Mouse (Mus musculus) fat pad, adult 2 months (tissue): Measurements from ENCODE around the gene Gm17359.
"Not testable (repeated sequence)": the region's sequence is repeated elsewhere in the genome, so short reads cannot be mapped to it uniquely, and the experiment has no call there.

Experiments used
- DNase-seq: peaks from one replicate; pipeline ENCODE4 v3.0.0-alpha.2; 2011; ENCODE audit warnings: low read depth, low spot score; ENCODE audit errors: extremely low read depth

Gm17359 gene

GRCm38 (mm10) chr3:79410629-79410995 is 74.2 kb downstream of the Gm17359 start:
- DNase-seq = no peak

- no peak for DNase-seq
Measured at GRCm38 (mm10) chr3:79411666-79412065, 75.2 kb downstream of the Gm17359 start.

- no peak for DNase-seq
Measured at GRCm38 (mm10) chr3:79413492-79413891, 77.0 kb downstream of the Gm17359 start.

- no peak for DNase-seq
Measured at GRCm38 (mm10) chr3:79415081-79415480, 78.6 kb downstream of the Gm17359 start.

- no peak for DNase-seq
Measured at GRCm38 (mm10) chr3:79415929-79416328, 79.5 kb downstream of the Gm17359 start.

- DNase-seq = no peak
Measured at GRCm38 (mm10) chr3:79416944-79417680, 80.7 kb downstream of the Gm17359 start.

- no peak for DNase-seq
Measured at GRCm38 (mm10) chr3:79418921-79419320, 82.5 kb downstream of the Gm17359 start.

- no peak for DNase-seq
Measured at GRCm38 (mm10) chr3:79425441-79425840, 89.0 kb downstream of the Gm17359 start.

GRCm38 (mm10) chr3:79433593-79433992 is 97.1 kb downstream of the Gm17359 start:
- DNase-seq = no peak

GRCm38 (mm10) chr3:79434436-79434835 is 98.0 kb downstream of the Gm17359 start:
- DNase-seq = no peak

GRCm38 (mm10) chr3:79434985-79435384 is 98.5 kb downstream of the Gm17359 start:
- no peak for DNase-seq

GRCm38 (mm10) chr3:79436186-79436585 is 99.7 kb downstream of the Gm17359 start:
- DNase-seq = no peak

- DNase-seq = no peak
Measured at GRCm38 (mm10) chr3:79438276-79438675, 101.8 kb downstream of the Gm17359 start.

GRCm38 (mm10) chr3:79440976-79441491 is 104.6 kb downstream of the Gm17359 start:
- no peak for DNase-seq

GRCm38 (mm10) chr3:79443850-79444249 is 107.4 kb downstream of the Gm17359 start:
- DNase-seq = no peak

- DNase-seq = no peak
Measured at GRCm38 (mm10) chr3:79445041-79445440, 108.6 kb downstream of the Gm17359 start.

- DNase-seq = no peak
Measured at GRCm38 (mm10) chr3:79446124-79446523, 109.7 kb downstream of the Gm17359 start.

- not testable (repeated sequence) for DNase-seq
Measured at GRCm38 (mm10) chr3:79446648-79447047, 110.2 kb downstream of the Gm17359 start.

GRCm38 (mm10) chr3:79448421-79448820 is 112.0 kb downstream of the Gm17359 start:
- DNase-seq = no peak

- no peak for DNase-seq
Measured at GRCm38 (mm10) chr3:79449361-79449760, 112.9 kb downstream of the Gm17359 start.

- DNase-seq = no peak
Measured at GRCm38 (mm10) chr3:79452696-79453263, 116.3 kb downstream of the Gm17359 start.

GRCm38 (mm10) chr3:79455761-79456160 is 119.3 kb downstream of the Gm17359 start:
- DNase-seq = no peak
